Mouse (Mus musculus) CH12.LX (cell line): ENCODE data around the gene Snap91. TPM values are rescaled to one million over a fixed set of nuclear protein-coding genes. Genes with fewer than 3 reads are reported as not detected.

Source experiments
- DNase-seq: peaks from one replicate; pipeline ENCODE4 v3.0.0-alpha.2; 2013; ENCODE audit errors: extremely low read depth
- H3K27ac ChIP-seq: 2 replicates; pipeline ENCODE4 v1.5.1; 2012; ENCODE audit warnings: low read depth, mild to moderate bottlenecking, control low read depth, moderate library complexity; ENCODE audit not compliant: insufficient read depth
- H3K27me3 ChIP-seq: replicated peaks from 2 replicates; pipeline ENCODE3; 2012; ENCODE audit warnings: inconsistent platforms
- H3K36me3 ChIP-seq, 2 experiments: replicated peaks in 1 of 2; 2 replicates each; pipeline versions ENCODE3 to v1.6.1; 2012; ENCODE audit warnings: inconsistent platforms in 1 of 2, low read length in 1 of 2, mild to moderate bottlenecking in 1 of 2, mixed read lengths in 1 of 2, moderate library complexity in 1 of 2; ENCODE audit not compliant: control insufficient read depth in 1 of 2, insufficient read depth in 1 of 2
- H3K4me1 ChIP-seq, 2 experiments: 2 replicates each; pipeline ENCODE4 v1.6.1; 2012; ENCODE audit warnings: inconsistent platforms in 1 of 2, moderate library complexity in 1 of 2; ENCODE audit not compliant: insufficient read depth in 2 of 2, control insufficient read depth in 1 of 2
- H3K4me2 ChIP-seq: 2 replicates; pipeline ENCODE4 v1.6.1; 2012; ENCODE audit warnings: low read depth, mild to moderate bottlenecking, control low read depth; ENCODE audit not compliant: poor library complexity, insufficient read depth, severe bottlenecking
- H3K4me3 ChIP-seq, 3 experiments: fragments of 150-350 bp in 1 of 3; sonication (generic) in 1 of 3; replicated peaks in 1 of 3; 2 replicates each; pipeline versions ENCODE3 to v1.5.1; 2011 to 2012; ENCODE audit warnings: low read depth in 2 of 3, low read length in 2 of 3, mild to moderate bottlenecking in 2 of 3, moderate library complexity in 2 of 3, control low read depth in 1 of 3, improper control_type of control experiment in 1 of 3, inconsistent platforms in 1 of 3, mixed read lengths in 1 of 3; ENCODE audit not compliant: poor library complexity in 1 of 3
- H3K79me2 ChIP-seq: replicated peaks from 2 replicates; pipeline ENCODE4 v1.6.1; 2012; ENCODE audit warnings: mild to moderate bottlenecking, moderate library complexity; ENCODE audit not compliant: control insufficient read depth, poor library complexity, insufficient read depth, severe bottlenecking; ENCODE audit errors: extremely low read depth
- H3K9ac ChIP-seq: 2 replicates; pipeline ENCODE4 v1.6.1; 2012; ENCODE audit warnings: low read depth, mild to moderate bottlenecking, control low read depth, moderate library complexity; ENCODE audit not compliant: insufficient read depth
- H3K9me3 ChIP-seq: replicated peaks from 2 replicates; pipeline ENCODE3; 2012; ENCODE audit warnings: low read length, inconsistent platforms, mixed read lengths
- BHLHE40 ChIP-seq: IDR thresholded peaks from 2 replicates; pipeline ENCODE4 v1.6.1; 2011; ENCODE audit warnings: mild to moderate bottlenecking, low read depth, low read length, improper control_type of control experiment
- CHD1 ChIP-seq: IDR thresholded peaks from 2 replicates; pipeline ENCODE4 v1.6.1; 2012; ENCODE audit warnings: low read depth, low read length, improper control_type of control experiment, inconsistent platforms
- CTCF ChIP-seq, 2 experiments: IDR thresholded peaks in 1 of 2; conservative IDR thresholded peaks in 1 of 2; 2 replicates each; pipeline ENCODE4 v1.5.1; 2011 to 2012; ENCODE audit warnings: low read depth in 2 of 2, low read length in 2 of 2, improper control_type of control experiment in 1 of 2, inconsistent platforms in 1 of 2, mild to moderate bottlenecking in 1 of 2, moderate library complexity in 1 of 2
- E2F4 ChIP-seq: IDR thresholded peaks from 2 replicates; pipeline ENCODE4 v1.6.1; 2011; ENCODE audit warnings: low read depth, low read length, improper control_type of control experiment; ENCODE audit not compliant: insufficient replicate concordance
- HCFC1 ChIP-seq: IDR thresholded peaks from 2 replicates; pipeline ENCODE4 v1.6.1; 2012; ENCODE audit warnings: low read depth, mild to moderate bottlenecking, inconsistent platforms, low read length, improper control_type of control experiment
- JUND ChIP-seq: conservative IDR thresholded peaks from 2 replicates; pipeline ENCODE4 v1.6.1; 2011; ENCODE audit warnings: low read depth, low read length, improper control_type of control experiment
- KAT2A ChIP-seq: IDR thresholded peaks from 2 replicates; pipeline ENCODE4 v1.6.1; 2012; ENCODE audit warnings: low read length, improper control_type of control experiment, inconsistent platforms; ENCODE audit not compliant: insufficient replicate concordance
- MAZ ChIP-seq: IDR thresholded peaks from 2 replicates; pipeline ENCODE4 v1.6.1; 2012; ENCODE audit warnings: low read depth, mild to moderate bottlenecking, inconsistent platforms, low read length, improper control_type of control experiment, moderate library complexity
- SMC3 ChIP-seq: IDR thresholded peaks from 2 replicates; pipeline ENCODE4 v1.6.1; 2011; ENCODE audit warnings: low read depth, low read length, improper control_type of control experiment
- TCF12 ChIP-seq: IDR thresholded peaks from 2 replicates; pipeline ENCODE4 v1.6.1; 2014; ENCODE audit warnings: low read depth, mild to moderate bottlenecking, inconsistent platforms, low read length, improper control_type of control experiment
- UBTF ChIP-seq: IDR thresholded peaks from 2 replicates; pipeline ENCODE4 v1.6.1; 2012; ENCODE audit warnings: low read depth, mild to moderate bottlenecking, inconsistent platforms, low read length, improper control_type of control experiment, moderate library complexity
- USF2 ChIP-seq: conservative IDR thresholded peaks from 2 replicates; pipeline ENCODE4 v1.6.1; 2011; ENCODE audit warnings: low read depth, low read length, improper control_type of control experiment
- ZKSCAN1 ChIP-seq: IDR thresholded peaks from 2 replicates; pipeline ENCODE4 v1.6.1; 2012; ENCODE audit warnings: low read depth, inconsistent platforms, low read length, improper control_type of control experiment, borderline replicate concordance
- ZMIZ1 ChIP-seq: IDR thresholded peaks from 2 replicates; pipeline ENCODE4 v1.6.1; 2012; ENCODE audit warnings: low read depth, mild to moderate bottlenecking, inconsistent platforms, low read length, improper control_type of control experiment
- dilution Hi-C: fragments of 300-500 bp; cut with MboI; formaldehyde crosslinking; loops from 2 replicates; pipeline ENCODE4 v1.14.3; 2020; ENCODE audit warnings: low sequenced_read_pairs; ENCODE audit not compliant: extremely low pct_unique_long_range_greater_than_20kb, extremely low pct_ligation_motif_present
- in situ Hi-C: fragments of 300-500 bp; cut with MboI; formaldehyde crosslinking; loops from 3 replicates; pipeline ENCODE4 v1.14.3; 2019; ENCODE audit warnings: low sequenced_read_pairs, low pct_ligation_motif_present, low pct_unique_long_range_greater_than_20kb, mixed read lengths
- polyA plus RNA-seq: library from polyadenylated mRNA; unstranded; fragments of >175 nt; gene quantifications from 2 replicates; pipeline ENCODE4 v1.2.1, GENCODE M21; 2012; ENCODE audit warnings: low read depth; ENCODE audit not compliant: insufficient read length
- total RNA-seq, 2 experiments: library from RNA; depleted of rRNA; stranded (reverse); fragments of 300-350 nt in 1 of 2; fragments of >200 nt in 1 of 2; gene quantifications; 2 replicates each; pipeline ENCODE4 v1.2.3; 2012 to 2014

Snap91 gene
- total and polyA plus RNA-seq, 3 experiments = 0.12 to 0.41 (median 0.21) TPM

- no peak overlapping the region for H3K4me3 ChIP-seq
- dilution Hi-C loops = no loop called here
- TF ChIP-seq TCF12 (no peak), HCFC1 (no peak), CHD1 (no peak), MAZ (no peak), KAT2A (no peak), UBTF (no peak), JUND (no peak)
- TF ChIP-seq, all 38 proteins: peak for 0
Observed at GRCm38 (mm10) chr9:86795236-86795635, 85.2 kb downstream of the Snap91 start.

GRCm38 (mm10) chr9:86791927-86792326, 88.5 kb downstream of the Snap91 start:
- Histone ChIP-seq H3K4me2 (peak overlapping the region; percentile 42; the same call in 1 of the 2 replicates), H3K79me2 (no peaks in the 10 kb centered on the region), H3K9ac (no peak overlapping the region; the same call in 1 of the 2 replicates), H3K4me3 (no peak overlapping the region), H3K36me3 (no peaks in the 10 kb centered on the region), H3K4me1 (peaks cover 4 to 10% of the 10 kb centered on the region in 2 experiments; a peak in 1 of 4 replicates), H3K27ac (no peak overlapping the region), H3K27me3 (no peaks in the 10 kb centered on the region), H3K9me3 (no peaks in the 10 kb centered on the region)
- TF ChIP-seq CTCF (conservative IDR thresholded peaks at IDR 0.05 in 1 of 2, IDR thresholded peaks at IDR 0.05 in 1 of 2; ENCODE audit: low read depth in 2 of 2, low read length in 2 of 2) (peak in 1 of 2 experiments; percentile 46; a peak in 2 of 4 replicates), ZKSCAN1 (no peak), SMC3 (peak; percentile 33)
- dilution Hi-C loops (no loop called here), in situ Hi-C loops (no loop called here)
- peak; percentile 21 for DNase-seq

More at GRCm38 (mm10) chr9:86795236-86795635, 85.2 kb downstream of the Snap91 start:
- Histone ChIP-seq H3K79me2 (no peaks in the 10 kb centered on the region), H3K36me3 (no peaks in the 10 kb centered on the region), H3K4me2 (no peak overlapping the region), H3K4me1 (peaks cover 4 to 10% of the 10 kb centered on the region in 2 experiments; a peak in 1 of 4 replicates), H3K27ac (no peak overlapping the region), H3K9ac (no peak overlapping the region), H3K9me3 (no peaks in the 10 kb centered on the region), H3K27me3 (no peaks in the 10 kb centered on the region)
- in situ Hi-C loops = no loop called here
- DNase-seq = no peak

DNA sequence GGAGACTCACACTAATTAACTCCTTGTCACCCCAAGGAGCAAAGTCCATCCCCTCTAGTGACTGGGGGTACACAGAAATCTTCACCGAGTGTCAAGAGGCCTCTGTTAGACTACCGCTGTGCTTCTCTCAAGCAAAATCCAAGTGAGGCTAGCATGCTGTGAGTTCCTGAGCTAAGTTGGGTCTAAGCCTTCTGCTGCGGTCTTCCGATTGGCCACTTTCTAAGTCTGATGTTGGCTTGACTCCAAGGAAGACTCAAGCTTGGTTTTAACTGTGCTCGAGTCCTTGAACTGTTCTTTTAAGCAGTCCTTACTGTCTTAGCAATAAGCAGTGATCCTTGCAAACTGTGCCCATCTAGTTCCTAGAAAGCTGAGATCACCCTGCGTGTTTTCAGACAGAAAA, 91.3 kb downstream of the Snap91 start:
- no peaks in the 10 kb centered on the region for H3K27me3 ChIP-seq
- no peak overlapping the region for H3K4me3 ChIP-seq
- H3K9ac ChIP-seq = no peak overlapping the region
- no peak for DNase-seq
- dilution Hi-C loops (no loop called here), in situ Hi-C loops (no loop called here)
- no peak overlapping the region for H3K27ac ChIP-seq
- H3K36me3 ChIP-seq = no peaks in the 10 kb centered on the region
- no peaks in the 10 kb centered on the region for H3K9me3 ChIP-seq
- peaks cover 4 to 10% of the 10 kb centered on the region in 2 experiments; a peak in 1 of 4 replicates for H3K4me1 ChIP-seq
- no peak for TF ChIP-seq ZMIZ1
- TF ChIP-seq SMC3 = no peak
- no peak for TF ChIP-seq BHLHE40
- TF ChIP-seq USF2 = no peak
- no peak for TF ChIP-seq CHD1
- TF ChIP-seq E2F4 = no peak
- H3K4me2 ChIP-seq = no peak overlapping the region
- no peaks in the 10 kb centered on the region for H3K79me2 ChIP-seq
